Mouse (Mus musculus) kidney, embryonic 15.5 days (tissue): ENCODE data around the gene Zfp697. TPM values are rescaled to one million over a fixed set of nuclear protein-coding genes. Genes with fewer than 3 reads are reported as not detected.
"Not testable (repeated sequence)": the region's sequence is repeated elsewhere in the genome, so short reads cannot be mapped to it uniquely, and the experiment has no call there.

Source experiments
- ATAC-seq: fragments of 200-750 bp; cut with Nextera tagmentation; replicated peaks from 2 replicates; pipeline ENCODE4 v1.8.0; 2017; ENCODE audit warnings: moderate TSS enrichment; ENCODE audit not compliant: low FRiP score
- H3K27ac ChIP-seq: fragments of 300-500 bp; sonication (generic); 2 replicates; pipeline ENCODE4 v1.5.1; 2015; ENCODE audit warnings: mild to moderate bottlenecking, inconsistent platforms
- H3K27me3 ChIP-seq: fragments of 300-500 bp; sonication (generic); 2 replicates; pipeline ENCODE4 v1.6.1; 2015; ENCODE audit warnings: inconsistent platforms
- H3K36me3 ChIP-seq: fragments of 300-500 bp; sonication (generic); 2 replicates; pipeline ENCODE4 v1.6.1; 2015; ENCODE audit warnings: inconsistent platforms
- H3K4me1 ChIP-seq: fragments of 300-500 bp; sonication (generic); 2 replicates; pipeline ENCODE4 v1.6.1; 2015; ENCODE audit warnings: inconsistent platforms
- H3K4me2 ChIP-seq: fragments of 300-500 bp; sonication (generic); 2 replicates; pipeline ENCODE4 v1.6.1; 2015; ENCODE audit warnings: moderate library complexity, mild to moderate bottlenecking, inconsistent platforms
- H3K4me3 ChIP-seq: fragments of 300-500 bp; sonication (generic); replicated peaks from 2 replicates; pipeline ENCODE4 v1.5.1; 2015; ENCODE audit warnings: mild to moderate bottlenecking, inconsistent platforms
- H3K9ac ChIP-seq: fragments of 300-500 bp; sonication (generic); 2 replicates; pipeline ENCODE4 v1.6.1; 2015; ENCODE audit warnings: mild to moderate bottlenecking, inconsistent platforms
- H3K9me3 ChIP-seq: fragments of 300-500 bp; sonication (generic); replicated peaks from 2 replicates; pipeline ENCODE4 v1.6.1; 2016; ENCODE audit warnings: inconsistent platforms
- WGBS: fragments of 180-500 bp; shearing (Covaris S2); methylation state at CpG from one replicate; pipeline ENCODE4 v1.1.7; 2015; ENCODE audit warnings: mixed read lengths; 5-methylcytosine and 5-hydroxymethylcytosine counted together
- polyA plus RNA-seq: library from polyadenylated mRNA; unstranded; fragments of >200 nt; fragmentation: Nextera tagmentation; extraction: Ambion mirVana; gene quantifications from 2 replicates; pipeline ENCODE4 v1.2.1, GENCODE M21; 2015

Gene Zfp697
- polyA plus RNA-seq, 1 experiment from 2014 or later: 14.4 TPM

DNA sequence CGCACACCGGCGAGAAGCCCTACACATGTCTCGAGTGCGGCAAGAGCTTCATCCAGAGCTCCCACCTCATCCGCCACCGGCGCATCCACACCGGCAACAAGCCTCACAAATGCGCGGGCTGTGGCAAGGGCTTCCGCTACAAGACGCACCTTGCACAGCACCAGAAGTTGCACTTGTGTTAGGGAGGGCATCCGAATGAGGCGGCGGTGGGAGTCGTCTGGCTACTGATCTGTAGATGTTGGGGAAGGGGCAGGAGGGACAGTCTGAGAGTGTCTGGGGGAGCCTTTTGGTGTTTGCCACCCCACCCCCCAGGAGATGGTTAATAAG, 46.2 kb downstream of the Zfp697 start:
- peaks cover 35% of the 10 kb centered on the region for H3K4me1 ChIP-seq
- ATAC-seq: no peak
- peak overlapping the region; percentile 69 for H3K4me3 ChIP-seq
- H3K27me3 ChIP-seq: peaks cover 26% of the 10 kb centered on the region
- H3K4me2 ChIP-seq: peak overlapping the region; percentile 97
- peak overlapping the region; percentile 80 for H3K27ac ChIP-seq
- peak overlapping the region; percentile 67 for H3K9ac ChIP-seq
- WGBS: 6% methylated on average over 17 of the region's 17 CpGs
- peaks cover 16% of the 10 kb centered on the region for H3K36me3 ChIP-seq
- H3K9me3 ChIP-seq: no peaks in the 10 kb centered on the region

DNA sequence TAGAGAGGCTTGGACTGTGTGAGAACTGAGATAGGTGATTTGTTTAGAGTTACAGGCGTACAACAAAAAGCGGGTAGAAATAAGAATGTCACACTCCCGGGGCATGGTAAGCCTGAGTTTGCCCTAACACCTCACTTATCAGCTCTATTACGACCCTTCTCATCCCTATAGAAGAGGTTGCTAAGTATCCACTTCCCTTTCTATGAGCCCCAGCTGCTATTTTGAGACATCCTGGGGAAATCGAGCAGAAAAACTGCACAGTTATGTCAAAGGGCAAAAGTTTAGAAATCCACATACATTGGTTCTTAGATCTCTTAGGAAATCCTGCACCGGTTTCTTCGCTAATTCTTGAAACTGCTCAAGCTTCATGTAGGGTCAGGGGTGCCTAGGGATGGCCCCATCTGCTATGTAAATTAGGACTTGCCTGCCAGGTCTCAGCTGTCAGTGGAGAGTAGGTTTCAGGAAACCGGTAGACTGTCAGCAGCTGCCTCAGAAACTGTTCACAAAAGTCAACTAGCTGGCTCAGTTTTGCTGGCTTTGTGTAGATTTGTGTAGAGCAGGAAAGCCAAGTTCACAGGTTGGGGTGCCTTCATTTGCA, 46.8 kb downstream of the Zfp697 start:
- peaks cover 14% of the 10 kb centered on the region for H3K36me3 ChIP-seq
- WGBS: 28% methylated on average over 8 of the region's 8 CpGs
- H3K9me3 ChIP-seq: no peaks in the 10 kb centered on the region
- H3K4me3 ChIP-seq: peak overlapping the region; percentile 69
- peak overlapping the region; percentile 97 for H3K4me2 ChIP-seq
- peak overlapping the region; percentile 80; the same call in 1 of the 2 replicates for H3K27ac ChIP-seq
- H3K9ac ChIP-seq: peak overlapping the region; percentile 67
- peaks cover 35% of the 10 kb centered on the region for H3K4me1 ChIP-seq
- ATAC-seq: no peak
- H3K27me3 ChIP-seq: peaks cover 26% of the 10 kb centered on the region

DNA sequence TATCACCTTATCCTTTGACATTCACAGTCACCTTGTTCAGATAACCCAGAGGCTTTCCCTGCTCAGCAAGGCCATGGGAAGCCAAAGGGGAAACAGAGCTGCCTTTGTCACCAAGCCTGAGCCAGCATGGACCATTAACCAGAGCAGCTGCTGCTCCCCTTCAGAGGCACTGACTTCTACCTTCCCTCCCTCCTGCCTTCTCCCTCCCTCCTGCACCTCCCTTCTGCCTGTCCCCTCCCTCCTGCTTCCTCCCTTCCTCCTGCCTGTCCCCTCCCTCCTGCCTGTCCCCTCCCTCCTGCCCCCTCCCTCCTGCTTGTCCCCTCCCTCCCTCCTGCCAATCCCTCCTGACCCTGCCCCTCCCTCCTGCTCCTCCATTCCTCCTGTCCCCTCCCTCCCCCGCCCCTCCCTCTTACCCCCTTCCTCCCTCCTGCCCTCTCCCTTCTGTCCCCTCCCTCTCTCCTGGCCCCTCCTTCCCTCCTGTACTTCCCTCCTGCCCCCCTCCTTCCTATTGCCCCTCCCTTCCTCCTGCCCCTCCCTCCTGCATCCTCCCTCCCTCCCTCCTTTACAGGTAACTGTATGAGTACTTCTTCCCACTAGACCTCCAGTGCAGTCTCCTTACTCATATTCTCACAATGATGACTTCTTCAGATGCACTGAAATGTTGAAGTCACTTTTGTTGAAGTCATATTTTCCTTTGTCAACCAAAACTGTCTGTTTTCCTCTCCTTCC, 52.0 kb downstream of the Zfp697 start:
- peak; percentile 97 for ATAC-seq
- no peak overlapping the region for H3K9ac ChIP-seq
- H3K4me2 ChIP-seq: no peak overlapping the region
- 0 out of 2 replicates have a peak overlapping the region, but pooled peaks have one; percentile 41 for H3K27ac ChIP-seq
- H3K36me3 ChIP-seq: 0 out of 2 replicates have a peak, but pooled peaks cover 3% of the 10 kb centered on the region
- H3K9me3 ChIP-seq: no peaks in the 10 kb centered on the region
- peaks cover under 1% of the 10 kb centered on the region; the same call in 1 of the 2 replicates for H3K27me3 ChIP-seq
- no CpG with 5 or more reads among the region's 1 CpGs for WGBS
- H3K4me3 ChIP-seq: no peak overlapping the region
- H3K4me1 ChIP-seq: peaks cover 8% of the 10 kb centered on the region

DNA sequence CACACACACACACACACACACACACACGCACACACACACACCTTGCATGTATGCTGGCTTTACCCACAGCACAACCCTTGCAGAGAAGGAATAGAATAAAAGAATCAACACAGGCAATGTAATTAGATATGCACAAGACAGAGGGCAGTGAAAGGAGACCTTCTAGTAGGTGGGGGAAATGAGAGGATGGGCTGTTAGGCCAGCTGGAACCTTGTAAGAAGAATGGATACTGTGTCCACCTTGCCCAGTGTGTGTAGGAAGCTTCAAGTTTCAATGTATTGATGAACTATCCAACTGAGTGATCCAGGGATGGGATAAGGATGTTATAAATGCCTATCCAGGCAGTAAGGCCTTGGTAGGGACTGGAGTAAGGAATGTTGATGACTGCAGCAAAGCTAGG, 52.8 kb downstream of the Zfp697 start:
- peaks cover under 1% of the 10 kb centered on the region; the same call in 1 of the 2 replicates for H3K4me1 ChIP-seq
- no peak overlapping the region for H3K9ac ChIP-seq
- 0 out of 2 replicates have a peak, but pooled peaks cover 3% of the 10 kb centered on the region for H3K36me3 ChIP-seq
- no peaks in the 10 kb centered on the region for H3K27me3 ChIP-seq
- no peak overlapping the region for H3K4me2 ChIP-seq
- ATAC-seq: peak; percentile 70
- no peak overlapping the region for H3K4me3 ChIP-seq
- 67% methylated on average over 1 of the region's 1 CpGs for WGBS
- H3K27ac ChIP-seq: peak overlapping the region; percentile 56
- no peaks in the 10 kb centered on the region for H3K9me3 ChIP-seq

DNA sequence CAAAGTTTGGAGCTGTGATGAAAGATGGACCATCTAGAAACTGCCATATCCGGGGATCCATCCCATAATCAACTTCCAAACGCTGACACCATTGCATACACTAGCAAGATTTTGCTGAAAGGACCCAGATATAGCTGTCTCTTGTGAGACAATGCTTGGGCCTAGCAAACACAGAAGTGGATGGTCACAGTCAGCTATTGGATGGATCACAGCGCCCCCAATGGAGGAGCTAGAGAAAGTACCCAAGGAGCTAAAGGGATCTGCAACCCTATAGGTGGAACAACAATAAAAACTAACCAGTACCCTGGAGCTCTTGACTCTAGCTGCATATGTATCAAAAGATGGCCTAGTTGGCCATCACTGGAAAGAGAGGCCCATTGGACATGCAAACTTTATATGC, 60.0 kb downstream of the Zfp697 start:
- WGBS: 46% methylated on average over 3 of the region's 3 CpGs

DNA sequence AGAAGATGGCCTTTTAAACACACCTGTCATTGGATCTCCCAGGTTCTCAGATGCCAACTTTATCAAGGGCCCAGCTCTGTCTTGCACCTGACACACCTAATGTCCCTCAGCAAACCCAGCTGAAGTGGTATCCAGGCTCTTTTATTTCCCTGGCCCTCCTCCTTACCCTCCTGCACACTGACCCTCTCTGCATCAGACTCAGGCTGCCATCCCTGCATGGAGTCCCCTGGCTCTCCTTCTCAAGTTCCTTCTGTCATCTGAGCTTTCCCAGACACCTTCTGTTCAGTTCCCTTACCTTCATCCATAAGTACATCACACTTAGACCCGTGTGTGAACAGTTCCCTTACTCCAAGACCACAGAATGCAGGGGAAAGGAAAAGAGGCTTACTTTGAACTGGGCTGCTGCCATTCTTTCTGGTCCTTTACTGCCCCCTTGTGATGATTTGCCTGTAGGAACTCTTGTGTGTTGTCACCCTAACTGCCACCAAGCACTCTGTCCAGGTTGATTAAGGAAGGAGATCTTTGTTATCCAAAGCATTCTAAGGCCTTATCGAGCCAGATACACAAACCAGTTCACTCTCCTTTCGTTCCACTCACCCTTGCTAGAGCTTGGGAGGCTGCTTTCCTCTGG, 61.0 kb downstream of the Zfp697 start:
- H3K27ac ChIP-seq, H3K9me3 ChIP-seq, H3K9ac ChIP-seq, H3K27me3 ChIP-seq, H3K36me3 ChIP-seq, H3K4me1 ChIP-seq, H3K4me2 ChIP-seq, H3K4me3 ChIP-seq: not testable (repeated sequence)
- ATAC-seq: peak; percentile 78
- 10% methylated on average over 3 of the region's 3 CpGs for WGBS

More for the DNA sequence above, 60.0 kb downstream of the Zfp697 start:
- ATAC-seq, H3K9me3 ChIP-seq, H3K4me1 ChIP-seq, H3K9ac ChIP-seq, H3K27me3 ChIP-seq, H3K27ac ChIP-seq, H3K36me3 ChIP-seq, H3K4me3 ChIP-seq, H3K4me2 ChIP-seq: not testable (repeated sequence)

DNA sequence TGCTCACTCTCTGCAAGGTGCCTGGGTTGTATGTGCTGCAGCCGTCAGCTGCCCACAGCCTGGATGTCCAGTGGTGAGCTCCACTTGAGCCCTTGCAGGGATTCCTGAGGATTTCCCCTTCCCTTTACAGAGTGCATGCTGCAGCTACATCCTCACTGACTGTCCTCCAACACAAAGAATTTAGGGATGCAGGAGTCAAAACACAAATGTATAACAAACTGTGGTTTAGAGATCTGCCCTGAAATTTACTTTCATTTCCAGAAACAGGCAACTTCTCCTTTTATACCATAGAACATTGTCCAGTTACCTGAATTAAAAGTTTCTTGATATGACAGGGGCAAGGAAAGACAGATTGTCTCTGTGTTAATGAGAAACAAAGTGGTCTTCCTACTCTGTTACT, 61.7 kb downstream of the Zfp697 start:
- not testable (repeated sequence) for H3K36me3 ChIP-seq, H3K4me2 ChIP-seq, H3K27me3 ChIP-seq, H3K27ac ChIP-seq, H3K4me1 ChIP-seq, ATAC-seq, H3K4me3 ChIP-seq, H3K9ac ChIP-seq, H3K9me3 ChIP-seq
- 57% methylated on average over 1 of the region's 1 CpGs for WGBS

DNA sequence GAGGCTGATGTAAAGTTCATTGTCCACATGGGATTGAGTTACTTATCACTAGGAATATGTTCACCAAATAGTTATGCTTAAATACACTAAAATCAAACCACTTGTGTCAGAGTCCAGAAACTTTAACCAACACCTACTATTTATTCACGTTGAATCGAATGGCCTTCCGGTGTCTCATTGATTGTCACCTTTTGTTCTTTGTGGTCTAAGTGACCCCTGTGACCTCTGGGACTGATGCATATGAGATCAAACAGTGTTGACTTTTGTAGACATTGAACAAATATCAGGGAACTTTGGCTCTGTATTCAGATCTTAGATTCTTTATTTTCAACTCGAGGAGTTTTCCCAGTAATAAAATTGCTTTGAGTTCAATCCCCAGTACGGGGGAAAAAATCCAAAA, 71.5 kb downstream of the Zfp697 start:
- not testable (repeated sequence) for H3K9ac ChIP-seq, H3K27me3 ChIP-seq, H3K27ac ChIP-seq, ATAC-seq, H3K9me3 ChIP-seq, H3K4me1 ChIP-seq, H3K36me3 ChIP-seq, H3K4me2 ChIP-seq, H3K4me3 ChIP-seq
- WGBS: 75% methylated on average over 5 of the region's 5 CpGs

DNA sequence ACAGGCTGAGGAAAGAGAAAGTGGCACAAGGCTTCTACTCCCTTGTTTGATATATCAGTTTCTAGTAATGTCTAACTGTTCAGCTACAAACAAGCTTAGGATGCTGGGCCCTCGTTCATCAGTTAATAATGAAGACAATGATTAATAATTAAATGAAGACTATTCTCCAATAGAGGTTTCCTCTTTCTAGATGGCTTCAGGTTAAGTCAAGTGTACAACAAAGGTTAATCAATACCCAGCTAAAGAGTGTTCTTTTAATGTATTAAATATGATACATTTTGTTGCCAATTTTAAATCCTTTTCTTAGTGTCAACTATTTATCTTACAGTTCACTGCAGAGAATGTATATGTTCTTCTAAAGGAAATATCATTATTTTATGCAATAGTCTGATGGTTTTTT, 74.8 kb downstream of the Zfp697 start, which contains the start of gene Gm4450:
Gene Gm4450 (minus strand): TSS at position 101 of the 400 bp plus-strand sequence.
- not testable (repeated sequence) for H3K4me2 ChIP-seq, H3K4me3 ChIP-seq, H3K9me3 ChIP-seq, H3K27me3 ChIP-seq, H3K4me1 ChIP-seq, H3K27ac ChIP-seq, H3K9ac ChIP-seq, H3K36me3 ChIP-seq
- ATAC-seq: peak; percentile 36; the same call in 1 of the 2 replicates
- WGBS: 67% methylated on average over 1 of the region's 1 CpGs

DNA sequence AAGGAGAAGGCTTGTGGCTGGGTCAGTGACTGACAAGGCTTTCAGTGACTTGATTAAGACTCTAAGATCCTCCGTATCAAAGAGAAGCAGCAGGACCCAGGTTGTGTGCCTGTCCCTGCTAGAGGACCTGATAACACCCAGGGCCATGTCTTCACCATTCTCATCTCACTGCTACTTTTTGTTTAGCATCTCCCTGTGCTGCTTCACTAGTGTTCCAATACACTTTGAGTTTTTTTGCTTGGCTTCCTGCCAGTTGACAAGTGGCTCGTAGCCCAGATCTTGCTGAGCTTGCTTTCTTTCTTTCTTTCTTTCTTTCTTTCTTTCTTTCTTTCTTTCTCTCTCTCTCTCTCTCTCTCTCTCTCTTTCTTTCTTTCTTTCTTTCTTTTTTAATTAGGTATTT, 87.1 kb downstream of the Zfp697 start:
- not testable (repeated sequence) for H3K4me1 ChIP-seq, ATAC-seq, H3K9me3 ChIP-seq, H3K36me3 ChIP-seq, H3K4me3 ChIP-seq, H3K27me3 ChIP-seq, H3K27ac ChIP-seq, H3K4me2 ChIP-seq, H3K9ac ChIP-seq
- WGBS: 42% methylated on average over 1 of the region's 2 CpGs

DNA sequence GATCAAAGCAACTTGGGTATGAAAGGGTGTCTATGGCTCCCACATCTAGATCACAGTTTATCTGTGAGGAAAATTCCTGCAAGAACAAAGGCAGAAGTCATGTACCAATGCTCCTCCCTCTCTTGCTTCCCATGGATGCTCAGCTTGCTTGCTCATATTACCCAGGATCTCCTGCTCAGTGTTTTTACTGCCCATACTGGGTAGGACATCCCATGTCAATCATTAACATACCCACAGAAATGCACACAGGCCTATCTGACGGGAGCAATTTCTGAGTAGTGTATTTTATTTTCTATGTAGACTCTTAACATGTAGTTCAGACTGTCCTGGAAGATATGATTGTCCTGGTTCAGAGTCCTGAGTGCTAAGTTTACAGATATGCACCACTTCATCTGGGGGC, 88.8 kb downstream of the Zfp697 start:
- ATAC-seq: 0 out of 2 replicates have a peak, but pooled peaks have one; percentile 46

DNA sequence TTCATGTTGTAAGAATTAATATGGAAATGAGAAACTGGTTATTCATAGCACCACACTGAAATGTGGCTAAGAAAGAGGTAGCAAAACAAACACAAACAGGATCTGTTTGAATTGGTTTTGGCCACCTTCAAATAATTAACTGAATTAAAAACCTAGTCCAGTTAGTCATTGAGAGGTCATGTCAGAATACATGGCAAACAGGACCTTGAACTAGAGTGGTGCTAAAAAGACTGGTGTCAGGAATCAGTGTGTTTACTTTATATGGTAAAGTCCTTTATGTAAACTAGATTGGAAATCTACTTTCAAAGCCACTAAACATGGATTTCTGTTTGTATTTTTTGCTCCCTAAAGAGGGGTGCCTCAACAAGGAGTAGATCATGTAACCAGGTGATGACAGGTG, 89.2 kb downstream of the Zfp697 start:
- H3K4me2 ChIP-seq, H3K4me1 ChIP-seq, H3K9ac ChIP-seq, ATAC-seq, H3K27me3 ChIP-seq, H3K9me3 ChIP-seq, H3K27ac ChIP-seq, H3K36me3 ChIP-seq, H3K4me3 ChIP-seq: not testable (repeated sequence)

More for the DNA sequence above, 88.8 kb downstream of the Zfp697 start:
- not testable (repeated sequence) for H3K9me3 ChIP-seq, H3K36me3 ChIP-seq, H3K9ac ChIP-seq, H3K4me3 ChIP-seq, H3K4me2 ChIP-seq, H3K4me1 ChIP-seq, H3K27ac ChIP-seq, H3K27me3 ChIP-seq
- WGBS: no CpG with 5 or more reads among the region's 1 CpGs
